Mouse (Mus musculus) mouse trophoblast stem cell (cell line): ENCODE results near the gene Selenbp2.
"Not testable (repeated sequence)": the region's sequence is repeated elsewhere in the genome, so short reads cannot be mapped to it uniquely, and the experiment has no call there.

Experiments used
- in situ Hi-C, 2 experiments: fragments of 300-500 bp; cut with MseI, MboI; formaldehyde crosslinking; loops; 2 replicates in 1 of 2; 3 replicates in 1 of 2; pipeline ENCODE4 v1.15.1; 2025

Selenbp2 gene

GRCm38 (mm10) chr3:94691694-94692093, 1.7 kb upstream of the Selenbp2 start:
- in situ Hi-C loops = not testable (repeated sequence)

GRCm38 (mm10) chr3:94693874-94694273, 518 bp downstream of the Selenbp2 start:
- in situ Hi-C loops = not testable (repeated sequence)

GRCm38 (mm10) chr3:94695591-94695990, 2.2 kb downstream of the Selenbp2 start:
- in situ Hi-C loops = not testable (repeated sequence)

GRCm38 (mm10) chr3:94696257-94696656, 2.9 kb downstream of the Selenbp2 start:
- in situ Hi-C loops = not testable (repeated sequence)

GRCm38 (mm10) chr3:94702163-94702810, 8.9 kb downstream of the Selenbp2 start:
- in situ Hi-C loops = not testable (repeated sequence)

GRCm38 (mm10) chr3:94702856-94703255, 9.5 kb downstream of the Selenbp2 start:
- in situ Hi-C loops = no loop called here

GRCm38 (mm10) chr3:94703364-94703763, 10.0 kb downstream of the Selenbp2 start:
- in situ Hi-C loops = not testable (repeated sequence)

GRCm38 (mm10) chr3:94710591-94710990, 17.2 kb downstream of the Selenbp2 start:
- in situ Hi-C loops = not testable (repeated sequence)

- in situ Hi-C loops = not testable (repeated sequence)
Measured at GRCm38 (mm10) chr3:94713424-94713823, 20.1 kb downstream of the Selenbp2 start.

- in situ Hi-C loops = loop anchor here in 1 of 2 experiments (5.0 kb wide), 1 partner anchor 86 kb away; no protein-coding TSS in a partner anchor
Measured at GRCm38 (mm10) chr3:94718253-94718652, 24.9 kb downstream of the Selenbp2 start.

GRCm38 (mm10) chr3:94723637-94724036, 30.3 kb downstream of the Selenbp2 start:
- in situ Hi-C loops = not testable (repeated sequence)

GRCm38 (mm10) chr3:94745691-94746090, 52.3 kb downstream of the Selenbp2 start:
- in situ Hi-C loops = no loop called here
